Mouse (Mus musculus): Measurements from ENCODE around the gene March1. TPM values are rescaled to one million over a fixed set of nuclear protein-coding genes. Genes with fewer than 3 reads are reported as not detected.
A peak's percentile ranks its signal among the peaks of the same experiment; 100 is the strongest.

The March1 gene
- total and polyA plus RNA-seq, 3 experiments = 0.53 to 1.9 (median 1.2) TPM

DNA sequence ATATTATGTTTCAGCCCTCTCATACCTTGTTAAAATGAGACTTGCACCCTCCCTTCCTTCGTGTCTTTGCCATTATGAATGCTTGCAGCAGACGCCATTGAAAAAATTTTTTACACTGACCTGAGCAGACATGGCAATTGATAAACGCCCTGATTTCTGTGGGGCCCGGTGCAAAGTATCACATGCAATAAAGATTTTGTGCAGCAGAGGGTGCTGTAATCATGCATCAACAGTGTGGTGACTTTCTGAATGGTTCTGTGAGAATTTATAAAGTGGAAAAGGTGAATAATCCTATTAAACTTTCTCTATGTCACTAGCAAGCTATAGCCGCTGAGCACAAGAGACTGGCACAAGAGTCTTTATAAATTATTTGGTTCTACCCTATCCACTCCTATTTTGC is 833.0 kb downstream of the March1 start:
- intact Hi-C loops (cut with DNase I) = loop anchor here (2.0 to 10.0 kb wide), 2 partner anchors 44 to 954 kb away; no protein-coding TSS in a partner anchor
- H3K27me3 ChIP-seq (ENCODE audit: control insufficient read depth, insufficient read depth, low read length) = no peaks in the 10 kb centered on the region

GRCm38 (mm10) chr8:66457057-66457456 is 839.4 kb downstream of the March1 start:
- intact Hi-C loops (cut with DNase I) = loop anchor here (10.0 kb wide), 1 partner anchor 948 kb away; no protein-coding TSS in a partner anchor
- no peaks in the 10 kb centered on the region for H3K79me2 ChIP-seq (replicated peaks; ENCODE audit: control insufficient read depth, insufficient read depth, low read length)
- H3K27me3 ChIP-seq (ENCODE audit: control insufficient read depth, insufficient read depth, low read length) = no peaks in the 10 kb centered on the region
- H3K4me1 ChIP-seq (ENCODE audit: control insufficient read depth, insufficient read depth, low read length) = no peaks in the 10 kb centered on the region
- H3K9ac ChIP-seq (ENCODE audit: low read depth, low read length) = no peak overlapping the region
- TF ChIP-seq POLR2A (IDR thresholded peaks at IDR 0.05; ENCODE audit: insufficient read depth, low read depth, low read length) (no peak), CTCF (IDR thresholded peaks at IDR 0.05) (peak; percentile 25; the same call in 1 of the 2 replicates), EP300 (IDR thresholded peaks at IDR 0.05; ENCODE audit: insufficient read depth, low read depth, low read length) (no peak)
- H3K36me3 ChIP-seq (ENCODE audit: control insufficient read depth, insufficient read depth, low read length) = no peaks in the 10 kb centered on the region
- DNase-seq = no peak
- H3K4me3 ChIP-seq = no peak overlapping the region
- no peak overlapping the region for H3K27ac ChIP-seq

More for the DNA sequence above, 833.0 kb downstream of the March1 start:
- H3K27ac ChIP-seq = no peak overlapping the region
- TF ChIP-seq CTCF (IDR thresholded peaks at IDR 0.05) (peak; percentile 80), EP300 (IDR thresholded peaks at IDR 0.05; ENCODE audit: insufficient read depth, low read depth, low read length) (no peak), POLR2A (IDR thresholded peaks at IDR 0.05; ENCODE audit: insufficient read depth, low read depth, low read length) (no peak)
- H3K36me3 ChIP-seq (ENCODE audit: control insufficient read depth, insufficient read depth, low read length) = no peaks in the 10 kb centered on the region
- no peak overlapping the region for H3K9ac ChIP-seq (ENCODE audit: low read depth, low read length)
- H3K4me3 ChIP-seq = no peak overlapping the region
- DNase-seq = peak in 1 of 2 experiments; percentile 27
- H3K4me1 ChIP-seq (ENCODE audit: control insufficient read depth, insufficient read depth, low read length) = no peaks in the 10 kb centered on the region
- no peaks in the 10 kb centered on the region for H3K79me2 ChIP-seq (replicated peaks; ENCODE audit: control insufficient read depth, insufficient read depth, low read length)
- 17% methylated on average over 5 of the region's 5 CpGs for WGBS

GRCm38 (mm10) chr8:66469821-66470220 is 852.1 kb downstream of the March1 start:
- Histone ChIP-seq H3K4me1 (ENCODE audit: control insufficient read depth, insufficient read depth, low read length) (no peaks in the 10 kb centered on the region), H3K9ac (ENCODE audit: low read depth, low read length) (no peak overlapping the region), H3K36me3 (ENCODE audit: control insufficient read depth, insufficient read depth, low read length) (no peaks in the 10 kb centered on the region), H3K27me3 (ENCODE audit: control insufficient read depth, insufficient read depth, low read length) (no peaks in the 10 kb centered on the region), H3K4me3 (no peak overlapping the region), H3K27ac (no peak overlapping the region), H3K79me2 (replicated peaks; ENCODE audit: control insufficient read depth, insufficient read depth, low read length) (no peaks in the 10 kb centered on the region)
- DNase-seq = no peak
- WGBS = 45% methylated on average over 3 of the region's 3 CpGs
- intact Hi-C loops (cut with DNase I) = no loop called here
- TF ChIP-seq POLR2A (IDR thresholded peaks at IDR 0.05; ENCODE audit: insufficient read depth, low read depth, low read length) = no peak
- no peak for TF ChIP-seq CTCF (IDR thresholded peaks at IDR 0.05)
- no peak for TF ChIP-seq EP300 (IDR thresholded peaks at IDR 0.05; ENCODE audit: insufficient read depth, low read depth, low read length)

DNA sequence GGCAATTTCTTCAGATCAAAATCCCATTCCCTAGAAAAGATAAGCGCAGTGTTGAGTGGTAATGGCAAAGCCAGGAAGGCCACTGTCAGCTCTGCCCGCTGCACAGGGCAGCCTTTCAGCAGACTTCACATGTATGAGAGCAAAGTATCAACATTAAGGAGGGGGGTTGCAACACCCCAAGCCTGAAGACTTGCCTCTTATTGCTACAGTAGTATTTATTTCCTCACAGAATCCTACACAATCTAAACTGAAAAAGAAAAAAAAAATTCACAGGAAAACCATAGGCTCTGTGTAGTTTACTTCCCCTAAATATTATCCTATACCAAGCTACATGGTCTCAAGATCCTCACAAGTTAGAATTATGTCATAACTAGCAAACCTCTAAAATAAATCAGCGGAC is 859.2 kb downstream of the March1 start:
- Histone ChIP-seq H3K79me2 (replicated peaks; ENCODE audit: control insufficient read depth, insufficient read depth, low read length) (no peaks in the 10 kb centered on the region), H3K9ac (ENCODE audit: low read depth, low read length) (no peak overlapping the region), H3K4me1 (ENCODE audit: control insufficient read depth, insufficient read depth, low read length) (no peaks in the 10 kb centered on the region), H3K27me3 (ENCODE audit: control insufficient read depth, insufficient read depth, low read length) (no peaks in the 10 kb centered on the region), H3K4me3 (no peak overlapping the region), H3K27ac (no peak overlapping the region), H3K36me3 (ENCODE audit: control insufficient read depth, insufficient read depth, low read length) (no peaks in the 10 kb centered on the region)
- 93% methylated on average over 3 of the region's 3 CpGs for WGBS
- no peak for DNase-seq
- intact Hi-C loops (cut with DNase I) = no loop called here
- TF ChIP-seq CTCF (IDR thresholded peaks at IDR 0.05) = no peak
- no peak for TF ChIP-seq EP300 (IDR thresholded peaks at IDR 0.05; ENCODE audit: insufficient read depth, low read depth, low read length)
- TF ChIP-seq POLR2A (IDR thresholded peaks at IDR 0.05; ENCODE audit: insufficient read depth, low read depth, low read length) = no peak

DNA sequence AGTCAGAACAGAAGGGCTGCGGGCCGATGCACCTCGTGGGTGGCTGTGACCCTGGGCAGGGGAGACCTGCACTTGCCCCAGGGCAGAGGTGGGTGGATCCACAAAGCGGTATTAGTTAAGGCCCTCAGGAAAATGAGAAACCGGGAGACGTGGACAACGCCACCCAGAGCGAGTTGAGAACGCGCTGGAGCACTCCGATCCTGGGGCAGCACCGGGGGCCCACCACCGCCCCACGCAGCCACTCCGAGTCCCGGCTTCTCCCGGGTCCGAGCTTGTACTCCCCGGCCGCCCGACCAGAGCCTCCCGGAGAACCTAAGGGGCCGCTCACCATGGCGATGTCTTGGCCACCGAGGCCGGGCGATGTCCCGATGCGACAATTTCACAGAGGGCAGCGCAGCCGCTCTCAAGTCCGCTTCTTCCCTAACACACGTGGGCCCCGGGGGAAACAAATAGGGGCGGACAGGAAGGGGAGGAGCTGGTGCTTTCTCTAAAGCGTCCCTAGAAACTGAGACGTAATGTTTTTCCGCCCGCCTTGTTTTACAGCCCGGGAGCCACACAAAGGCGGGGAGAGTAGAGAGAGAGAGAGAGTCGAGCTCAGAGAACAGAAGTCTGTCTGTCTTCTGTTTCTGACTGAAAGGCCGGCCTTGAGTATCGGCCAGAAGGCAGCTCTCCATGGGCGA is 868.5 kb downstream of the March1 start, which contains the start of gene Tma16:
Tma16 (minus strand) TSS at position 447 of the 680 bp plus-strand sequence.
- Histone ChIP-seq H3K9ac (ENCODE audit: low read depth, low read length) (peak within 1 kb of the TSS; percentile 78), H3K4me3 (peak within 1 kb of the TSS; percentile 80), H3K4me1 (ENCODE audit: control insufficient read depth, insufficient read depth, low read length) (no peaks in the 10 kb centered on the region), H3K27ac (peak within 1 kb of the TSS; percentile 65), H3K36me3 (ENCODE audit: control insufficient read depth, insufficient read depth, low read length) (no peaks in the 10 kb centered on the region), H3K79me2 (replicated peaks; ENCODE audit: control insufficient read depth, insufficient read depth, low read length) (no peaks in the 10 kb centered on the region), H3K27me3 (ENCODE audit: control insufficient read depth, insufficient read depth, low read length) (no peaks in the 10 kb centered on the region)
- under 1% methylated on average over 45 of the region's 45 CpGs for WGBS
- TF ChIP-seq EP300 (IDR thresholded peaks at IDR 0.05; ENCODE audit: insufficient read depth, low read depth, low read length) (peak; percentile 39; the same call in 1 of the 2 replicates), POLR2A (IDR thresholded peaks at IDR 0.05; ENCODE audit: insufficient read depth, low read depth, low read length) (peak; percentile 51), CTCF (IDR thresholded peaks at IDR 0.05) (no peak)
- DNase-seq = peak; percentile 76 to 86
- intact Hi-C loops (cut with DNase I) = loop anchor here (5.0 kb wide), 1 partner anchor 376 kb away; the partner anchor contains the start of gene Naf1

- Histone ChIP-seq H3K9ac (ENCODE audit: low read depth, low read length) (no peak overlapping the region), H3K4me3 (no peak overlapping the region), H3K79me2 (replicated peaks; ENCODE audit: control insufficient read depth, insufficient read depth, low read length) (no peaks in the 10 kb centered on the region), H3K36me3 (ENCODE audit: control insufficient read depth, insufficient read depth, low read length) (no peaks in the 10 kb centered on the region), H3K4me1 (ENCODE audit: control insufficient read depth, insufficient read depth, low read length) (no peaks in the 10 kb centered on the region), H3K27me3 (ENCODE audit: control insufficient read depth, insufficient read depth, low read length) (no peaks in the 10 kb centered on the region), H3K27ac (no peak overlapping the region)
- TF ChIP-seq CTCF (IDR thresholded peaks at IDR 0.05) = no peak
- no peak for TF ChIP-seq EP300 (IDR thresholded peaks at IDR 0.05; ENCODE audit: insufficient read depth, low read depth, low read length)
- no peak for TF ChIP-seq POLR2A (IDR thresholded peaks at IDR 0.05; ENCODE audit: insufficient read depth, low read depth, low read length)
- intact Hi-C loops (cut with DNase I) = loop anchor here (5.0 kb wide), 1 partner anchor 374 kb away; the partner anchor contains the start of gene Naf1
- DNase-seq = no peak
- WGBS = 50% methylated on average over 3 of the region's 3 CpGs
Observed at GRCm38 (mm10) chr8:66488556-66488955, 870.9 kb downstream of the March1 start.

Measured in heart, adult 2 months (tissue).